Mouse (Mus musculus): ENCODE measurements at regions not wholly inside any gene's neighbourhood (a gene's known extent, or its start where the extent isn't known, plus 50 kb on each side); places are given as distances from the start of the nearest gene placed in this dataset.
A peak's percentile ranks its signal among the peaks of the same experiment; 100 is the strongest.
"Not testable (repeated sequence)": the region's sequence is repeated elsewhere in the genome, so short reads cannot be mapped to it uniquely, and the experiment has no call there.

- intact Hi-C loops (cut with DNase I) = no loop called here
- no peak for DNase-seq (ENCODE audit: extremely low spot score in 1 of 2, low spot score in 2 of 2)
- Histone ChIP-seq H3K4me3 (no peak overlapping the region), H3K27ac (no peak overlapping the region)
- no peak for TF ChIP-seq CTCF (IDR thresholded peaks at IDR 0.05)
Observed at GRCm38 (mm10) chr14:87612871-87613270, 196.4 kb downstream of the Tdrd3 start.

- intact Hi-C loops (cut with DNase I) = no loop called here
- no peak for DNase-seq (ENCODE audit: extremely low spot score in 1 of 2, low spot score in 2 of 2)
- Histone ChIP-seq H3K27ac (no peak overlapping the region), H3K4me3 (no peak overlapping the region)
- TF ChIP-seq CTCF (IDR thresholded peaks at IDR 0.05) = peak; percentile 7
Observed at GRCm38 (mm10) chr14:87619368-87620035, 203.1 kb downstream of the Tdrd3 start.

- Histone ChIP-seq H3K4me3 (no peak overlapping the region), H3K27ac (no peak overlapping the region)
- no peak for DNase-seq (ENCODE audit: extremely low spot score in 1 of 2, low spot score in 2 of 2)
- no peak for TF ChIP-seq CTCF (IDR thresholded peaks at IDR 0.05)
- intact Hi-C loops (cut with DNase I) = no loop called here
Observed at GRCm38 (mm10) chr14:87631078-87631813, 214.8 kb downstream of the Tdrd3 start.

GRCm38 (mm10) chr14:87634596-87634995 is 218.2 kb downstream of the Tdrd3 start:
- intact Hi-C loops (cut with DNase I) = no loop called here
- no peak overlapping the region for H3K27ac ChIP-seq

GRCm38 (mm10) chr14:87637131-87637530 is 220.7 kb downstream of the Tdrd3 start:
- no peak for DNase-seq (ENCODE audit: extremely low spot score in 1 of 2, low spot score in 2 of 2)
- no peak for TF ChIP-seq CTCF (IDR thresholded peaks at IDR 0.05)
- intact Hi-C loops (cut with DNase I) = no loop called here
- H3K4me3 ChIP-seq = no peak overlapping the region
- H3K27ac ChIP-seq = no peak overlapping the region

More at GRCm38 (mm10) chr14:87634596-87634995, 218.2 kb downstream of the Tdrd3 start:
- no peak for TF ChIP-seq CTCF (IDR thresholded peaks at IDR 0.05)
- H3K4me3 ChIP-seq = no peak overlapping the region
- DNase-seq (ENCODE audit: extremely low spot score in 1 of 2, low spot score in 2 of 2) = no peak

GRCm38 (mm10) chr14:87667910-87668309 is 251.5 kb downstream of the Tdrd3 start:
- no peak for TF ChIP-seq CTCF (IDR thresholded peaks at IDR 0.05)
- intact Hi-C loops (cut with DNase I) = no loop called here

GRCm38 (mm10) chr14:87669496-87669895 is 253.1 kb downstream of the Tdrd3 start:
- no peak for DNase-seq (ENCODE audit: extremely low spot score in 1 of 2, low spot score in 2 of 2)
- intact Hi-C loops (cut with DNase I) = no loop called here
- Histone ChIP-seq H3K4me3 (no peak overlapping the region), H3K27ac (no peak overlapping the region)
- no peak for TF ChIP-seq CTCF (IDR thresholded peaks at IDR 0.05)

More at GRCm38 (mm10) chr14:87667910-87668309, 251.5 kb downstream of the Tdrd3 start:
- no peak for DNase-seq (ENCODE audit: extremely low spot score in 1 of 2, low spot score in 2 of 2)
- Histone ChIP-seq H3K27ac (no peak overlapping the region), H3K4me3 (no peak overlapping the region)

GRCm38 (mm10) chr14:87680788-87681187 is 264.3 kb downstream of the Tdrd3 start:
- Histone ChIP-seq H3K4me3 (no peak overlapping the region), H3K27ac (no peak overlapping the region)
- DNase-seq (ENCODE audit: extremely low spot score in 1 of 2, low spot score in 2 of 2) = no peak
- intact Hi-C loops (cut with DNase I) = no loop called here
- TF ChIP-seq CTCF (IDR thresholded peaks at IDR 0.05) = no peak

GRCm38 (mm10) chr14:87683091-87683806 is 266.8 kb downstream of the Tdrd3 start:
- peak overlapping the region; percentile 19; the same call in 1 of the 2 replicates for H3K27ac ChIP-seq
- DNase-seq (ENCODE audit: extremely low spot score in 1 of 2, low spot score in 2 of 2) = not testable (repeated sequence)

GRCm38 (mm10) chr14:87689866-87690265 is 273.4 kb downstream of the Tdrd3 start:
- intact Hi-C loops (cut with DNase I) = no loop called here
- Histone ChIP-seq H3K27ac (no peak overlapping the region), H3K4me3 (no peak overlapping the region)
- DNase-seq (ENCODE audit: extremely low spot score in 1 of 2, low spot score in 2 of 2) = no peak
- no peak for TF ChIP-seq CTCF (IDR thresholded peaks at IDR 0.05)

More at GRCm38 (mm10) chr14:87683091-87683806, 266.8 kb downstream of the Tdrd3 start:
- H3K4me3 ChIP-seq; intact Hi-C loops (cut with DNase I): not testable (repeated sequence)

GRCm38 (mm10) chr14:87736456-87736855 is 320.0 kb downstream of the Tdrd3 start:
- intact Hi-C loops (cut with DNase I) = no loop called here
- no peak for DNase-seq (ENCODE audit: extremely low spot score in 1 of 2, low spot score in 2 of 2)
- TF ChIP-seq CTCF (IDR thresholded peaks at IDR 0.05) = no peak
- Histone ChIP-seq H3K4me3 (no peak overlapping the region), H3K27ac (no peak overlapping the region)

GRCm38 (mm10) chr14:87745524-87745923 is 329.1 kb downstream of the Tdrd3 start:
- Histone ChIP-seq H3K4me3 (no peak overlapping the region), H3K27ac (no peak overlapping the region)
- TF ChIP-seq CTCF (IDR thresholded peaks at IDR 0.05) = no peak
- DNase-seq (ENCODE audit: extremely low spot score in 1 of 2, low spot score in 2 of 2) = no peak
- intact Hi-C loops (cut with DNase I) = loop anchor here (10.0 kb wide), 1 partner anchor 1229 kb away; no protein-coding TSS in a partner anchor

Measured in left cerebral cortex, adult 2 months (tissue).